Mouse (Mus musculus) lung, adult 2 months (tissue): ENCODE data around the gene Phc3.

Source experiments
- CTCF ChIP-seq: fragments of 200-500 bp; IDR thresholded peaks from 2 replicates; pipeline ENCODE4 v1.5.1; 2011; ENCODE audit warnings: mild to moderate bottlenecking, low read length, control low read depth; ENCODE audit not compliant: insufficient read depth
- POLR2A ChIP-seq: fragments of 200-500 bp; IDR thresholded peaks from 2 replicates; pipeline ENCODE4 v1.6.1; 2011; ENCODE audit warnings: low read depth, mild to moderate bottlenecking, control low read depth, low read length, borderline replicate concordance; ENCODE audit errors: extremely low read depth

GRCm38 (mm10) chr3:30951652-30952051 lies 17.6 kb downstream of the Phc3 start:
- no peak for TF ChIP-seq CTCF
- TF ChIP-seq POLR2A: no peak
